Mouse (Mus musculus) MEL (cell line): ENCODE results near the gene Mis18a. TPM values are rescaled to one million over a fixed set of nuclear protein-coding genes. Genes with fewer than 3 reads are reported as not detected.

Experiments used
- DNase-seq: peaks from one replicate; pipeline ENCODE4 v3.0.0; 2011; ENCODE audit warnings: low read depth, low spot score
- H3K27ac ChIP-seq: 2 replicates; pipeline ENCODE4 v1.5.1; 2012; ENCODE audit warnings: low read depth, mild to moderate bottlenecking, control low read depth, low read length, moderate library complexity; ENCODE audit not compliant: control insufficient read depth
- H3K27me3 ChIP-seq, 2 experiments: fragments of 150-350 bp in 1 of 2; sonication (generic) in 1 of 2; 2 replicates each; pipeline ENCODE4 v1.6.1; 2012; ENCODE audit warnings: low read length in 2 of 2, mild to moderate bottlenecking in 2 of 2, improper control_type of control experiment in 1 of 2, moderate library complexity in 1 of 2; ENCODE audit not compliant: insufficient read depth in 2 of 2, control insufficient read depth in 1 of 2
- H3K36me3 ChIP-seq, 2 experiments: 2 replicates each; pipeline ENCODE4 v1.6.1; 2012 to 2014; ENCODE audit warnings: low read length in 2 of 2, improper control_type of control experiment in 1 of 2, inconsistent platforms in 1 of 2, mild to moderate bottlenecking in 1 of 2; ENCODE audit not compliant: insufficient read depth in 2 of 2, control insufficient read depth in 1 of 2
- H3K4me1 ChIP-seq, 2 experiments: fragments of 150-350 bp in 1 of 2; sonication (generic) in 1 of 2; 2 replicates each; pipeline ENCODE4 v1.6.1; 2012; ENCODE audit warnings: low read length in 2 of 2, improper control_type of control experiment in 1 of 2, mild to moderate bottlenecking in 1 of 2; ENCODE audit not compliant: insufficient read depth in 2 of 2, control insufficient read depth in 1 of 2
- H3K4me3 ChIP-seq, 2 experiments: fragments of 150-350 bp in 1 of 2; sonication (generic) in 1 of 2; 2 replicates each; pipeline ENCODE4 v1.5.1; 2012; ENCODE audit warnings: low read depth in 2 of 2, low read length in 2 of 2, mild to moderate bottlenecking in 2 of 2, moderate library complexity in 2 of 2, control low read depth in 1 of 2, improper control_type of control experiment in 1 of 2; ENCODE audit not compliant: control insufficient read depth in 1 of 2, insufficient read depth in 1 of 2
- H3K79me2 ChIP-seq: 2 replicates; pipeline ENCODE4 v1.6.1; 2012; ENCODE audit warnings: mild to moderate bottlenecking, low read length, moderate library complexity; ENCODE audit not compliant: control insufficient read depth, poor library complexity, insufficient read depth
- H3K9ac ChIP-seq: 2 replicates; pipeline ENCODE4 v1.6.1; 2012; ENCODE audit warnings: low read depth, mild to moderate bottlenecking, control low read depth, low read length, moderate library complexity; ENCODE audit not compliant: control insufficient read depth, poor library complexity, severe bottlenecking
- H3K9me3 ChIP-seq: fragments of 150-350 bp; sonication (generic); replicated peaks from 2 replicates; pipeline ENCODE4 v1.6.1; 2012; ENCODE audit warnings: mild to moderate bottlenecking, low read length, improper control_type of control experiment, moderate library complexity; ENCODE audit not compliant: insufficient read depth
- BHLHE40 ChIP-seq: IDR thresholded peaks from 2 replicates; pipeline ENCODE4 v1.6.1; 2012; ENCODE audit warnings: low read depth, mild to moderate bottlenecking, inconsistent platforms, low read length, improper control_type of control experiment, borderline replicate concordance
- CHD1 ChIP-seq: IDR thresholded peaks from 2 replicates; pipeline ENCODE4 v1.6.1; 2012; ENCODE audit warnings: low read depth, mild to moderate bottlenecking, inconsistent platforms, low read length, improper control_type of control experiment
- CTCF ChIP-seq, 3 experiments: IDR thresholded peaks in 2 of 3; conservative IDR thresholded peaks in 1 of 3; 2 replicates each; pipeline ENCODE4 v1.5.1; 2011 to 2012; ENCODE audit warnings: low read length in 3 of 3, low read depth in 2 of 3, mild to moderate bottlenecking in 2 of 3, improper control_type of control experiment in 1 of 3, inconsistent platforms in 1 of 3, mixed read lengths in 1 of 3, moderate library complexity in 1 of 3; ENCODE audit not compliant: control insufficient read depth in 1 of 3, insufficient read depth in 1 of 3, poor library complexity in 1 of 3, severe bottlenecking in 1 of 3
- E2F4 ChIP-seq: IDR thresholded peaks from 2 replicates; pipeline ENCODE4 v1.6.1; 2011; ENCODE audit warnings: low read depth, low read length, improper control_type of control experiment, borderline replicate concordance
- ETS1 ChIP-seq: IDR thresholded peaks from 2 replicates; pipeline ENCODE4 v1.6.1; 2012; ENCODE audit warnings: low read depth, mild to moderate bottlenecking, inconsistent platforms, low read length, improper control_type of control experiment, moderate library complexity
- HCFC1 ChIP-seq: IDR thresholded peaks from 2 replicates; pipeline ENCODE4 v1.6.1; 2012; ENCODE audit warnings: low read depth, mild to moderate bottlenecking, inconsistent platforms, low read length, improper control_type of control experiment, moderate library complexity
- JUND ChIP-seq: IDR thresholded peaks from 2 replicates; pipeline ENCODE4 v1.6.1; 2011; ENCODE audit warnings: low read depth, mild to moderate bottlenecking, improper control_type of control experiment, low read length
- KAT2A ChIP-seq: conservative IDR thresholded peaks from 2 replicates; pipeline ENCODE4 v1.6.1; 2012; ENCODE audit warnings: low read depth, low read length, improper control_type of control experiment, inconsistent platforms
- MAX ChIP-seq: IDR thresholded peaks from 2 replicates; pipeline ENCODE4 v1.6.1; 2011; ENCODE audit warnings: low read length, improper control_type of control experiment
- MXI1 ChIP-seq: IDR thresholded peaks from 2 replicates; pipeline ENCODE4 v1.6.1; 2011; ENCODE audit warnings: mild to moderate bottlenecking, low read depth, low read length, improper control_type of control experiment
- MYB ChIP-seq: IDR thresholded peaks from 2 replicates; pipeline ENCODE4 v1.6.1; 2011; ENCODE audit warnings: mild to moderate bottlenecking, low read depth, low read length, improper control_type of control experiment
- MYC ChIP-seq: IDR thresholded peaks from 2 replicates; pipeline ENCODE4 v1.6.1; 2011; ENCODE audit warnings: low read depth, mild to moderate bottlenecking, low read length, improper control_type of control experiment, moderate library complexity
- NELFE ChIP-seq: IDR thresholded peaks from 2 replicates; pipeline ENCODE4 v1.6.1; 2011; ENCODE audit warnings: low read depth, low read length, improper control_type of control experiment
- POLR2AphosphoS2 ChIP-seq: IDR thresholded peaks from 2 replicates; pipeline ENCODE4 v1.6.1; 2011; ENCODE audit warnings: low read length, improper control_type of control experiment
- POLR2AphosphoS5 ChIP-seq: IDR thresholded peaks from 2 replicates; pipeline ENCODE4 v1.6.1; 2012; ENCODE audit warnings: low read depth, borderline replicate concordance, mild to moderate bottlenecking, inconsistent platforms, low read length, moderate library complexity, mixed read lengths
- SIN3A ChIP-seq: IDR thresholded peaks from 2 replicates; pipeline ENCODE4 v1.6.1; 2012; ENCODE audit warnings: low read length, improper control_type of control experiment, inconsistent platforms
- TCF12 ChIP-seq: IDR thresholded peaks from 2 replicates; pipeline ENCODE4 v1.6.1; 2014; ENCODE audit warnings: low read depth, mild to moderate bottlenecking, inconsistent platforms, low read length, improper control_type of control experiment, moderate library complexity
- UBTF ChIP-seq: IDR thresholded peaks from 2 replicates; pipeline ENCODE4 v1.6.1; 2012; ENCODE audit warnings: low read depth, mild to moderate bottlenecking, inconsistent platforms, low read length, improper control_type of control experiment, moderate library complexity, borderline replicate concordance; ENCODE audit not compliant: insufficient read depth
- polyA plus RNA-seq, 2 experiments: library from polyadenylated mRNA; stranded (reverse) in 1 of 2; unstranded in 1 of 2; fragments of >175 nt in 1 of 2; fragments of >200 nt in 1 of 2; gene quantifications; 2 replicates each; pipeline versions ENCODE4 v1.2.1 to v1.2.4; 2012; ENCODE audit warnings: low replicate concordance in 2 of 2, low read depth in 1 of 2; ENCODE audit not compliant: insufficient read length in 2 of 2, insufficient read depth in 1 of 2, missing spikeins in 1 of 2
- total RNA-seq: library from RNA; depleted of rRNA; stranded (reverse); fragments of 300-350 nt; gene quantifications from 2 replicates; pipeline ENCODE4 v1.2.3, GENCODE M21; 2012

Mis18a gene
- total and polyA plus RNA-seq, 3 experiments, result 43.8 to 48.3 TPM; not detected in 1

- TF ChIP-seq MAX, result no peak
- TF ChIP-seq ETS1, result no peak
- no peak for TF ChIP-seq UBTF
- Histone ChIP-seq H3K79me2 (no peaks in the 10 kb centered on the region), H3K27me3 (no peaks in the 10 kb centered on the region), H3K27ac (no peak overlapping the region), H3K4me3 (no peak overlapping the region), H3K36me3 (no peaks in the 10 kb centered on the region), H3K4me1 (no peaks in the 10 kb centered on the region), H3K9ac (no peak overlapping the region), H3K9me3 (no peaks in the 10 kb centered on the region)
- DNase-seq, result no peak
Observed at GRCm38 (mm10) chr16:90692704-90693385, 34.4 kb downstream of the Mis18a start.

- H3K4me1 ChIP-seq, result no peaks in the 10 kb centered on the region
- no peak for TF ChIP-seq CHD1
- TF ChIP-seq SIN3A, result no peak
- no peak for TF ChIP-seq MXI1
- no peak for TF ChIP-seq E2F4
- no peak for TF ChIP-seq HCFC1
- TF ChIP-seq CTCF (IDR thresholded peaks at IDR 0.05 in 2 of 3, conservative IDR thresholded peaks at IDR 0.05 in 1 of 3; ENCODE audit: control insufficient read depth in 1 of 3, insufficient read depth in 1 of 3, low read depth in 2 of 3, low read length in 3 of 3, poor library complexity in 1 of 3, severe bottlenecking in 1 of 3), result no peak
- TF ChIP-seq JUND, result no peak
- no peak for TF ChIP-seq MYB
- TF ChIP-seq NELFE, result no peak
- TF ChIP-seq MAX, result no peak
- TF ChIP-seq MYC, result no peak
- no peak for TF ChIP-seq TCF12
- TF ChIP-seq BHLHE40, result no peak
- TF ChIP-seq POLR2AphosphoS5, result no peak
- no peak for TF ChIP-seq POLR2AphosphoS2
- TF ChIP-seq KAT2A, result no peak
- TF ChIP-seq UBTF, result no peak
- H3K4me3 ChIP-seq, result no peak overlapping the region
- no peaks in the 10 kb centered on the region for H3K79me2 ChIP-seq
- no peak overlapping the region for H3K9ac ChIP-seq
- no peak overlapping the region for H3K27ac ChIP-seq
- DNase-seq, result no peak
- H3K9me3 ChIP-seq, result no peaks in the 10 kb centered on the region
- no peaks in the 10 kb centered on the region for H3K36me3 ChIP-seq
- H3K27me3 ChIP-seq, result no peaks in the 10 kb centered on the region; a peak in 1 of 4 replicates
Observed at GRCm38 (mm10) chr16:90687687-90688263, 39.4 kb downstream of the Mis18a start.
